Mouse (Mus musculus) ES-E14 (cell line): ENCODE results near the gene Apex1.

ENCODE experiments used
- CHD2 ChIP-seq: IDR thresholded peaks from 2 replicates; pipeline ENCODE4 v1.6.1; 2014; ENCODE audit warnings: mild to moderate bottlenecking, low read depth, low read length, inconsistent platforms
- ZC3H11A ChIP-seq: IDR thresholded peaks from 2 replicates; pipeline ENCODE4 v1.6.1; 2012; ENCODE audit warnings: low read depth, mild to moderate bottlenecking, inconsistent platforms, low read length, borderline replicate concordance
- ZNF384 ChIP-seq: IDR thresholded peaks from 2 replicates; pipeline ENCODE4 v1.6.1; 2012; ENCODE audit warnings: low read depth, low read length, inconsistent platforms

DNA sequence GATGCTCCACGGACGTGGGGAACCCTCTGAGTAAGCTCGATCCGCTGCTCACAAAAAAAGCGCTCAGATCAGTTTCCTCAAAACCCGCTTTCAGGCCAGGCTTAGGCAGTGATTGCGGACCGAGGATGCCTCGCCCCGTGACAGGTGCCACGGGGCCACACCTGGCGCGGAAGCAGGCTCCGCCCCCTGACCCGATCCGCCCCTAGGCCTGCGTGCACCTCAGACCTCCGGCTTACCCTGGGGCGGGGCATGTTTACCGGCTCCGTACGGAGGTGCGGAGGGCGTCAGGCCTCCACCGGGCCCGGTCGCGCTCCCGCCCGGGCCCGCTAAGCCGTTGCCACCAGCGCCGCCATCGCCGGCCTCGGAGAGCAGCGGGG is 5.6 kb downstream of the Apex1 start:
- TF ChIP-seq ZC3H11A (no peak), CHD2 (no peak), ZNF384 (no peak)
